8 mouse cellular contexts compared by ENCODE assay signal in the genomic region with DNA sequence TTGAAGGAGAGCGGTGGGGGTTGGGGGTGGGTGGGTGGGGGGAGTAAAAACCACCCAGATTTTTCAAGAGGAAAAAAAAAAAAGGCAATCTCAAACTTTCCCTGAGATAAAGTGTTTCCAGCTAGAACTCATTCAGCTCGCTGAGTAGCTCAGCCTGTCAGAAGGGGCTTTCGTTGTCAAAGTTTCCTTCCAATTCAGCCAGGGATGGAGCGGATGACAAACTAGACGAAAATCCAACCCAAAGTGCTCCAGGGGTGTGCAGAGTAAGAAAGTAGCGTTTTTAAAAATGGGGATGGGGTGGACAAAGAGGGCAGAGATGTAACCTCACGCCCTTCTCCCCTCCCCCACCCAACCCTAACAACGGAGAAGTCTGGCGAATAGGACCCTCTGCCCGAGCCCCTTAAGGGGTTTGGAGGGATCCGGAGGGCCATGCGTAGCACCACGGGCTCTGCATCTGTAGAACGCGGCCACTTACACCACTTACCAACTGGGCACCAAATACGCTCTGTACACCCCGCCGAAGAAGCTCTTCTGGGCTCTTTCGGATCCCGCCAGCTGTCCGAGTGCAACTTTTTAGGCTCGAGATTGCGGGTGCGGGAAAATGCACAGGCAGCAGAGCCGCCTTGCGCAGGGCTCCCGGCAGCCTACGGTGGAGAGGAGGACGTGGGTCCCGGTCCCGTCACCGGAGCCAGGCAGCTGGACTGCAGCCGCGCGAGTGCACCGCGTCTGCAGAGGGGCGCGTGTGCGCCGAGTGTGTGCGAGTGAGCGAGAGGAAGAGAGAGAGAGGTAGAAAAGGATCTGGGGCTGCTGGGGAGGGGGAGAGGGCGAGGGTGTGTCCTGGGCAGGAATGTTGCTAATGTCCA.
A peak's percentile ranks its signal among the peaks of the same experiment; 100 is the strongest.
DNase-seq lines count a peak whose midpoint lies in the region; ATAC-seq lines count a peak whose summit lies in the region.

No protein-coding gene starts in this region.

- peak; percentile 90 for ATAC-seq in forebrain, embryonic 13.5 days
- ATAC-seq in hematopoietic stem cell, adult 5-6 weeks (replicated peaks in 1 of 2; ENCODE audit: insufficient read depth in 1 of 2, low FRiP score in 2 of 2, low TSS enrichment in 1 of 2, low read depth in 1 of 2, poor library complexity in 2 of 2, severe bottlenecking in 2 of 2) = peak; percentile 78 to 80
- ATAC-seq in liver, embryonic 11.5 days (replicated peaks; ENCODE audit: low FRiP score) = peak; percentile 39
- ATAC-seq in neural tube, embryonic 15.5 days (ENCODE audit: low FRiP score) = peak; percentile 84

- peak overlapping the region; percentile 83 for H3K27ac ChIP-seq in forebrain, embryonic 13.5 days
- H3K27ac ChIP-seq in liver, embryonic 11.5 days (ENCODE audit: low read depth, low read length) = no peak overlapping the region
- peak overlapping the region; percentile 69 for H3K27ac ChIP-seq in neural tube, embryonic 15.5 days (replicated peaks)

- peak overlapping the region; percentile 84 for H3K4me2 ChIP-seq in forebrain, embryonic 13.5 days
- H3K4me2 ChIP-seq in liver, embryonic 11.5 days = peak overlapping the region; percentile 67
- H3K4me2 ChIP-seq in neural tube, embryonic 15.5 days = peak overlapping the region; percentile 96

- no peaks in the 10 kb centered on the region for H3K9me3 ChIP-seq in forebrain, embryonic 13.5 days (replicated peaks)
- H3K9me3 ChIP-seq in liver, embryonic 11.5 days (ENCODE audit: control insufficient read depth, low read length) = no peaks in the 10 kb centered on the region
- H3K9me3 ChIP-seq in neural tube, embryonic 15.5 days (replicated peaks) = no peaks in the 10 kb centered on the region

- under 1% methylated on average over 44 of the region's 44 CpGs for WGBS in forebrain, embryonic 13.5 days
- WGBS in liver, embryonic 11.5 days = 2% methylated on average over 44 of the region's 44 CpGs
- WGBS in neural tube, embryonic 15.5 days = under 1% methylated on average over 43 of the region's 44 CpGs

- peak; percentile 37 to 42 for DNase-seq in cerebellum, postnatal 10 days
- DNase-seq in cerebellum, adult 8-10 months = no peak
- DNase-seq in Muller cell, postnatal 12 days (ENCODE audit: inconsistent ontology term) = peak; percentile 69
- DNase-seq in liver, embryonic 11.5 days (ENCODE audit: low spot score) = peak; percentile 57
- no peak for DNase-seq in spleen, adult 18-20 months

- H3K4me3 ChIP-seq in forebrain, embryonic 13.5 days = peak overlapping the region; percentile 63
- H3K4me3 ChIP-seq in liver, embryonic 11.5 days (ENCODE audit: low read depth, low read length) = peak overlapping the region; percentile 45
- H3K4me3 ChIP-seq in neural tube, embryonic 15.5 days (replicated peaks) = peak overlapping the region; percentile 58

- no peaks in the 10 kb centered on the region for H3K27me3 ChIP-seq in forebrain, embryonic 13.5 days
- peaks cover 8% of the 10 kb centered on the region; the same call in 1 of the 2 replicates for H3K27me3 ChIP-seq in liver, embryonic 11.5 days (replicated peaks; ENCODE audit: control insufficient read depth, insufficient read depth, low read length)
- no peaks in the 10 kb centered on the region for H3K27me3 ChIP-seq in neural tube, embryonic 15.5 days (replicated peaks)

- peaks cover 5% of the 10 kb centered on the region; the same call in 1 of the 2 replicates for H3K36me3 ChIP-seq in forebrain, embryonic 13.5 days (ENCODE audit: poor library complexity, severe bottlenecking)
- no peaks in the 10 kb centered on the region for H3K36me3 ChIP-seq in liver, embryonic 11.5 days (ENCODE audit: control insufficient read depth, insufficient read depth, low read length)
- no peaks in the 10 kb centered on the region for H3K36me3 ChIP-seq in neural tube, embryonic 15.5 days

- H3K4me1 ChIP-seq in forebrain, embryonic 13.5 days = peaks cover 29% of the 10 kb centered on the region
- H3K4me1 ChIP-seq in liver, embryonic 11.5 days (replicated peaks; ENCODE audit: control insufficient read depth, insufficient read depth, low read length) = peaks cover 2% of the 10 kb centered on the region; the same call in 1 of the 2 replicates
- peaks cover 21% of the 10 kb centered on the region; the same call in 1 of the 2 replicates for H3K4me1 ChIP-seq in neural tube, embryonic 15.5 days

- peak overlapping the region; percentile 76 for H3K9ac ChIP-seq in forebrain, embryonic 13.5 days
- H3K9ac ChIP-seq in liver, embryonic 11.5 days (ENCODE audit: low read depth, low read length) = peak overlapping the region; percentile 4; the same call in 1 of the 2 replicates
- peak overlapping the region; percentile 58 for H3K9ac ChIP-seq in neural tube, embryonic 15.5 days (replicated peaks)

Comparison
In these comparisons a context has a peak if more than half of its experiments do, and no peak if none do; other contexts are left out.
1. DNase-seq: peak in cerebellum, postnatal 10 days (2 of 2), Muller cell, postnatal 12 days (single experiment) and liver, embryonic 11.5 days (single experiment); none in cerebellum, adult 8-10 months (single experiment) and spleen, adult 18-20 months (0 of 2).
2. ATAC-seq: peak in every context shown above with its lines; median percentile 90 in forebrain, embryonic 13.5 days; 84 in neural tube, embryonic 15.5 days; 79 in hematopoietic stem cell, adult 5-6 weeks; 39 in liver, embryonic 11.5 days.
3. H3K9ac ChIP-seq: peak in every context shown above with its lines; median percentile 76 in forebrain, embryonic 13.5 days; 58 in neural tube, embryonic 15.5 days; 4 in liver, embryonic 11.5 days.
4. Peak in every context shown above with its lines, with median percentiles within 50 percentile points of each other: H3K4me2 ChIP-seq and H3K4me3 ChIP-seq.